Mouse (Mus musculus) liver, embryonic 14.5 days (tissue): ENCODE results near the gene Crygc.

Experiments used
- CTCF ChIP-seq: IDR thresholded peaks from 2 replicates; pipeline ENCODE4 v1.5.1; 2016; ENCODE audit warnings: antibody characterized with exemption, low read depth, control low read depth
- EP300 ChIP-seq: IDR thresholded peaks from 2 replicates; pipeline ENCODE4 v1.6.1; 2016; ENCODE audit warnings: antibody characterized with exemption, low read depth

DNA sequence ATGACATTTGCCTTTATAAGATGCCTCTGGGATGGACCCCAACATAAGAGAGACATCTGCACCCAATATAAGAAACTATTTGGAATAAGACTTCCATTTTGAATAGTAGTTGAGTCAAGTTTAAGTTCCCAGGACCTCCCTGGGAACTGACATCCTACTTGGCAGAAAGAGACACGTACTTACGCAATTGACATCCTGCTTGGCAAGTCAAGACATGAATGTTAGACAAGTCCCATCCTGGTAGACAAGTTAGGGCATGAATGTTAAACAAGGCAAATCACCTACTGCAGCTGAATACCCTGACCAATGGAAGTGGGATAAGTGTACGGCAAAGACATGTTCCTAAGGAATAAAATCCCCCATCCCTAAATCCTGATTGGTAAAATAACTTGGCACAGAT, 31.7 kb downstream of the Crygc start:
- TF ChIP-seq EP300 (no peak), CTCF (no peak)
